Mouse (Mus musculus) limb, embryonic 15.5 days (tissue): ENCODE data around the gene Tmem145. TPM values are rescaled to one million over a fixed set of nuclear protein-coding genes. Genes with fewer than 3 reads are reported as not detected.

Source experiments
- ATAC-seq: fragments of 200-750 bp; cut with Nextera tagmentation; 2 replicates; pipeline ENCODE4 v1.8.0; 2017; ENCODE audit warnings: low read depth, moderate TSS enrichment; ENCODE audit not compliant: insufficient number of reproducible peaks, low FRiP score, low TSS enrichment
- H3K27ac ChIP-seq: fragments of 300-500 bp; sonication (generic); 2 replicates; pipeline ENCODE4 v1.5.1; 2015; ENCODE audit warnings: moderate library complexity, mild to moderate bottlenecking, inconsistent platforms
- H3K27me3 ChIP-seq: fragments of 300-500 bp; sonication (generic); 2 replicates; pipeline ENCODE4 v1.6.1; 2015; ENCODE audit warnings: inconsistent platforms
- H3K36me3 ChIP-seq: fragments of 300-500 bp; sonication (generic); 2 replicates; pipeline ENCODE4 v1.6.1; 2015; ENCODE audit warnings: inconsistent platforms
- H3K4me1 ChIP-seq: fragments of 300-500 bp; sonication (generic); 2 replicates; pipeline ENCODE4 v1.6.1; 2015; ENCODE audit warnings: inconsistent platforms
- H3K4me2 ChIP-seq: fragments of 300-500 bp; sonication (generic); 2 replicates; pipeline ENCODE4 v1.6.1; 2015; ENCODE audit warnings: mild to moderate bottlenecking, inconsistent platforms
- H3K4me3 ChIP-seq: fragments of 300-500 bp; sonication (generic); 2 replicates; pipeline ENCODE4 v1.5.1; 2015; ENCODE audit warnings: mild to moderate bottlenecking, inconsistent platforms
- H3K9ac ChIP-seq: fragments of 300-500 bp; sonication (generic); 2 replicates; pipeline ENCODE4 v1.6.1; 2015; ENCODE audit warnings: inconsistent platforms
- H3K9me3 ChIP-seq: fragments of 300-500 bp; sonication (generic); 2 replicates; pipeline ENCODE4 v1.6.1; 2016; ENCODE audit warnings: inconsistent platforms
- WGBS: fragments of 180-500 bp; shearing (Covaris S2); methylation state at CpG from one replicate; pipeline ENCODE4 v1.1.7; 2015; 5-methylcytosine and 5-hydroxymethylcytosine counted together
- polyA plus RNA-seq: library from polyadenylated mRNA; unstranded; fragments of >200 nt; fragmentation: Nextera tagmentation; extraction: Ambion mirVana; gene quantifications from 2 replicates; pipeline ENCODE4 v1.2.1, GENCODE M21; 2015

The Tmem145 gene
- polyA plus RNA-seq, 1 experiment from 2014 or later: 0.61 TPM

- Histone ChIP-seq H3K27me3 (no peaks in the 10 kb centered on the region), H3K4me1 (no peaks in the 10 kb centered on the region), H3K4me2 (no peak overlapping the region), H3K27ac (no peak overlapping the region), H3K36me3 (peaks cover 91% of the 10 kb centered on the region), H3K9ac (no peak overlapping the region), H3K4me3 (no peak overlapping the region), H3K9me3 (0 out of 2 replicates have a peak, but pooled peaks cover 4% of the 10 kb centered on the region)
- no peak for ATAC-seq
- 87% methylated on average over 8 of the region's 8 CpGs for WGBS
These were observed 43.0 kb downstream of the Tmem145 start for GRCm38 (mm10) chr7:25348861-25349260.

DNA sequence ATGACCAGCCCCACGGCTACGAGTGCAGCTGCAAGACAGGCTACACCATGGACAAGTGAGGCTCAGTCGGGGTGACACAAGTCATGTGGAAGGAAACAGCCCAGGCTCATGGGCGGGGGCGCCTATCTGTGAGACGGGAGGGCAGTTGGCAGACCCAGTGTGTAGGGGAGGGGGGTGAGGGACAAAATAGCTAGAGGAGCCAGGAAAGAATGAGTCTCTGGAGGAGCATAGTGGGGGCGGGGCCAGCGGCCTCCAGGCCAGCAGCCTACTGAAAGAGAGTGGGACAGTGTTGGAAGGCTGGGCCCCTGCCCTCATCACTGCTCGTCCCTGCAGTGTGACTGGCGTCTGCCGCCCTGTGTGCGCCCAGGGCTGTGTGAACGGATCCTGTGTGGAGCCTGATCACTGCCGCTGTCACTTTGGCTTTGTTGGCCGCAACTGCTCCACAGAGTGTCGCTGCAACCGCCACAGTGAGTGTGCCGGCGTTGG lies 52.9 kb downstream of the Tmem145 start:
- 77% methylated on average over 19 of the region's 19 CpGs for WGBS
- Histone ChIP-seq H3K9ac (no peak overlapping the region), H3K4me3 (no peak overlapping the region), H3K9me3 (no peaks in the 10 kb centered on the region), H3K27ac (no peak overlapping the region), H3K36me3 (peaks cover 93% of the 10 kb centered on the region), H3K4me1 (0 out of 2 replicates have a peak, but pooled peaks cover 9% of the 10 kb centered on the region), H3K27me3 (no peaks in the 10 kb centered on the region), H3K4me2 (no peak overlapping the region)
- no peak for ATAC-seq

GRCm38 (mm10) chr7:25363151-25363550 lies 57.2 kb downstream of the Tmem145 start:
- Histone ChIP-seq H3K4me1 (peaks cover 25% of the 10 kb centered on the region), H3K4me2 (no peak overlapping the region), H3K27ac (no peak overlapping the region), H3K9ac (no peak overlapping the region), H3K4me3 (no peak overlapping the region), H3K9me3 (no peaks in the 10 kb centered on the region), H3K27me3 (peaks cover 21% of the 10 kb centered on the region), H3K36me3 (peaks cover 64% of the 10 kb centered on the region)
- WGBS: 82% methylated on average over 19 of the region's 19 CpGs
- no peak for ATAC-seq

DNA sequence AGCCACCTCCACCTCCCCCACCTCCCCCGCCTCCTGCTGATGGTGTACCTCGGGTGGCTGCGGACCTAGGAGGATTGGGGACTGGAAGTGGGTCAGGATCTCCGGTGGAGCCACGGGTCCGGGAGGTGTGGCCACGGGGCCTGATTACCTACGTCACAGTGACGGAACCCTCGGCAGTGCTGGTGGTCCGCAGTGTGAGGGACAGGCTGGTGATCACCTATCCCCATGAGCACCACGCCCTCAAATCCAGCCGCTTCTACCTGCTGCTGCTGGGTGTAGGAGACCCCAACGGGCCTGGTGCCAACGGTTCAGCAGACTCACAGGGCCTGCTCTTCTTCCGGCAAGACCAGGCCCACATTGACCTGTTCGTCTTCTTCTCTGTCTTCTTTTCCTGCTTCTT lies 57.7 kb downstream of the Tmem145 start:
- peaks cover 59% of the 10 kb centered on the region for H3K36me3 ChIP-seq
- H3K27ac ChIP-seq: no peak overlapping the region

More for the DNA sequence above, 57.7 kb downstream of the Tmem145 start:
- peaks cover 26% of the 10 kb centered on the region for H3K27me3 ChIP-seq
- H3K9ac ChIP-seq: no peak overlapping the region
- no peak for ATAC-seq
- H3K4me3 ChIP-seq: no peak overlapping the region
- H3K4me2 ChIP-seq: no peak overlapping the region
- WGBS: 97% methylated on average over 17 of the region's 17 CpGs
- no peaks in the 10 kb centered on the region for H3K9me3 ChIP-seq
- peaks cover 20% of the 10 kb centered on the region for H3K4me1 ChIP-seq

Other genes with a start within 250 kb of the Tmem145 start
- 4.2 and 5.7 TPM in 2 replicates for gene Grik5, start 233.8 kb upstream of the Tmem145 start, polyA plus RNA-seq
- gene Zfp574, start 233.5 kb upstream of the Tmem145 start, polyA plus RNA-seq: 28.8 and 29.5 TPM in 2 replicates
- gene Pou2f2, start 126.4 kb upstream of the Tmem145 start, polyA plus RNA-seq: 1.1 and 1.4 TPM in 2 replicates
- gene Dedd2, start 85.5 kb upstream of the Tmem145 start, polyA plus RNA-seq: 12.2 and 13.6 TPM in 2 replicates
- 2.7 and 2.8 TPM in 2 replicates for gene Zfp526, start 84.7 kb upstream of the Tmem145 start, polyA plus RNA-seq
- 8.2 and 10.0 TPM in 2 replicates for gene Gsk3a, start 68.3 kb upstream of the Tmem145 start, polyA plus RNA-seq
- 20.8 and 24.4 TPM in 2 replicates for gene Erf, start 55.3 kb upstream of the Tmem145 start, polyA plus RNA-seq
- 40.3 and 42.5 TPM in 2 replicates for gene Cic, start 38.4 kb upstream of the Tmem145 start, polyA plus RNA-seq
- gene Pafah1b3, start 8.1 kb upstream of the Tmem145 start, polyA plus RNA-seq: 176 and 198 TPM in 2 replicates
- gene Prr19, start 4.7 kb upstream of the Tmem145 start, polyA plus RNA-seq: 0.32 and 0.40 TPM in 2 replicates
- 14.2 and 14.3 TPM in 2 replicates for gene Megf8, start 11.1 kb downstream of the Tmem145 start, polyA plus RNA-seq
- 649 and 693 TPM in 2 replicates for gene Cnfn, start 63.6 kb downstream of the Tmem145 start, polyA plus RNA-seq
- 9.2 and 11.8 TPM in 2 replicates for gene Lipe, start 92.6 kb downstream of the Tmem145 start, polyA plus RNA-seq
- gene Cxcl17, start 106.8 kb downstream of the Tmem145 start, polyA plus RNA-seq: 0.20 and 0.32 TPM in 2 replicates
- 1.5 and 2.2 TPM in 2 replicates for gene Ceacam1, start 171.5 kb downstream of the Tmem145 start, polyA plus RNA-seq
- not detected in 2 replicates for gene Ceacam2, start 233.8 kb downstream of the Tmem145 start, polyA plus RNA-seq